Mouse (Mus musculus) Muller cell, postnatal 12 days (primary cell): ENCODE measurements at regions not wholly inside any gene's neighbourhood (a gene's known extent, or its start where the extent isn't known, plus 50 kb on each side); places are given as distances from the start of the nearest gene placed in this dataset.
A peak's percentile ranks its signal among the peaks of the same experiment; 100 is the strongest.

Source experiments
- DNase-seq: peaks from one replicate; pipeline ENCODE4 v3.0.0-alpha.2; 2015; ENCODE audit errors: inconsistent ontology term

GRCm38 (mm10) chr5:115790436-115790835 is 54.6 kb upstream of the Cit start:
- DNase-seq, result peak; percentile 35
